Mouse (Mus musculus): Measurements from ENCODE around the gene Rgs6.

DNA sequence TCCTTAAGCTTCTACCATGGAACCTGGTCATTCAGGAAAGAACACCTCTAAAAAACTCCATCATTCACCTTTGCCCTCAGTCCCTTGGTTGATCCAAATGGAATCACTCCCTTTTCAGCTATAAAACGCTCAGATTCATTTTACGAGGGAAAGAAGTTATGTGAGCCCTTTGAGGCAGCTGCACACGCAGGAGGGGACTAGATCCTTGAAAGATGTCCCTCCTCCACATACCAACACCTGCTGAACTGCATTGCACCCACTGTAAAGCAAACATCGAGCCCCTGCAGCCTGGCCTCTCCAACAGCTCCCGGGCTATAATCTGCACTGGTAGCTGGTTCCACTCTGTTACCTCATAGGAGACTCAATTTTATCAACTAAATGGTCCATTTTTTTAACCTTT, 482.8 kb downstream of the Rgs6 start:
- TF ChIP-seq CTCF (IDR thresholded peaks at IDR 0.05; ENCODE audit: extremely low read depth, insufficient read depth, insufficient read length, insufficient replicate concordance): no peak
- no peak for TF ChIP-seq POLR2A (IDR thresholded peaks at IDR 0.05; ENCODE audit: low read depth, low read length)

All from spleen, adult 2 months (tissue).